Mouse (Mus musculus) hindbrain, embryonic 11.5 days (tissue): ENCODE results near the gene Cldn10. TPM values are rescaled to one million over a fixed set of nuclear protein-coding genes. Genes with fewer than 3 reads are reported as not detected.

Source experiments
- ATAC-seq: fragments of 200-750 bp; cut with Nextera tagmentation; 2 replicates; pipeline ENCODE4 v1.8.0; 2017; ENCODE audit warnings: mild to moderate bottlenecking, moderate TSS enrichment, moderate library complexity; ENCODE audit not compliant: low FRiP score
- DNase-seq: peaks from one replicate; pipeline ENCODE4 v3.0.0-alpha.2; 2015; ENCODE audit warnings: low spot score
- H3K27ac ChIP-seq: fragments of 300-500 bp; sonication (generic); 2 replicates; pipeline ENCODE4 v1.5.1; 2014; ENCODE audit warnings: mild to moderate bottlenecking, low read depth, low read length
- H3K27me3 ChIP-seq: fragments of 300-500 bp; sonication (generic); 2 replicates; pipeline ENCODE4 v1.6.1; 2014; ENCODE audit warnings: mild to moderate bottlenecking, low read length, moderate library complexity, mixed read lengths; ENCODE audit not compliant: control insufficient read depth, insufficient read depth
- H3K36me3 ChIP-seq: fragments of 300-500 bp; sonication (generic); 2 replicates; pipeline ENCODE4 v1.6.1; 2014; ENCODE audit warnings: mild to moderate bottlenecking, low read length, moderate library complexity, mixed read lengths; ENCODE audit not compliant: control insufficient read depth, insufficient read depth
- H3K4me1 ChIP-seq: fragments of 300-500 bp; sonication (generic); replicated peaks from 2 replicates; pipeline ENCODE4 v1.6.1; 2014; ENCODE audit warnings: low read length, mixed read lengths; ENCODE audit not compliant: control insufficient read depth, insufficient read depth
- H3K4me2 ChIP-seq: fragments of 300-500 bp; sonication (generic); replicated peaks from 2 replicates; pipeline ENCODE4 v1.6.1; 2014; ENCODE audit warnings: mild to moderate bottlenecking, low read depth, low read length
- H3K4me3 ChIP-seq: fragments of 300-500 bp; sonication (generic); 2 replicates; pipeline ENCODE4 v1.5.1; 2014; ENCODE audit warnings: low read depth, low read length
- H3K9ac ChIP-seq: fragments of 300-500 bp; sonication (generic); 2 replicates; pipeline ENCODE4 v1.6.1; 2014; ENCODE audit warnings: low read depth, low read length
- H3K9me3 ChIP-seq: fragments of 300-500 bp; sonication (generic); 2 replicates; pipeline ENCODE4 v1.6.1; 2016; ENCODE audit warnings: low read length; ENCODE audit not compliant: control insufficient read depth
- WGBS: fragments of 180-500 bp; shearing (Covaris S2); extraction: QIAGEN DNeasy Blood & Tissue Kit; methylation state at CpG from one replicate; pipeline ENCODE4 v1.1.7; 2014; 5-methylcytosine and 5-hydroxymethylcytosine counted together
- polyA plus RNA-seq: library from polyadenylated mRNA; unstranded; fragments of >200 nt; fragmentation: Nextera tagmentation; extraction: Ambion mirVana; gene quantifications from 2 replicates; pipeline ENCODE4 v1.2.1, GENCODE M21; 2014

The Cldn10 gene
- polyA plus RNA-seq, 1 experiment from 2014 or later: 0.99 TPM

DNA sequence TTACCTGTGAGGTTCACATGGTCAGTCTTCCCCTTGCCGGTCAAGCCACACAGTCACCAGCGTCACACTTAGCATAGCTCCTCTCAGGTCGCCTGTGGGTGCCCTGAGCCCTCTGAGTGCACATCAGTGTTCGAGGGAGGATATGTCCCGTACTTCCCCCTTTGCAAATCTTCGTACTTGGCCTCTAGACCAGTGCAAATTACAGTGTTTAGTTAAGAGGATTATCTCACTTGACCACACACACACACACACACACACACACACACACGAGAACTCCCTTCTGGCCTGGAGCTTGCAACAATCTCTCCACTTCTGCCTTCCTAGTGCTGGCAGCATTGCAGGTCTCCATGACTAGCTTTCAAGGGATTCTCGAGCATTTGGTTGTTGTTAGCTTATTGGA, 38.6 kb downstream of the Cldn10 start:
- DNase-seq: no peak
- Histone ChIP-seq H3K9ac (no peak overlapping the region), H3K4me3 (no peak overlapping the region), H3K4me1 (0 out of 2 replicates have a peak, but pooled peaks cover 2% of the 10 kb centered on the region), H3K27ac (no peak overlapping the region), H3K4me2 (no peak overlapping the region), H3K36me3 (no peaks in the 10 kb centered on the region), H3K9me3 (no peaks in the 10 kb centered on the region), H3K27me3 (no peaks in the 10 kb centered on the region)
- no peak for ATAC-seq
- 84% methylated on average over 8 of the region's 8 CpGs for WGBS

DNA sequence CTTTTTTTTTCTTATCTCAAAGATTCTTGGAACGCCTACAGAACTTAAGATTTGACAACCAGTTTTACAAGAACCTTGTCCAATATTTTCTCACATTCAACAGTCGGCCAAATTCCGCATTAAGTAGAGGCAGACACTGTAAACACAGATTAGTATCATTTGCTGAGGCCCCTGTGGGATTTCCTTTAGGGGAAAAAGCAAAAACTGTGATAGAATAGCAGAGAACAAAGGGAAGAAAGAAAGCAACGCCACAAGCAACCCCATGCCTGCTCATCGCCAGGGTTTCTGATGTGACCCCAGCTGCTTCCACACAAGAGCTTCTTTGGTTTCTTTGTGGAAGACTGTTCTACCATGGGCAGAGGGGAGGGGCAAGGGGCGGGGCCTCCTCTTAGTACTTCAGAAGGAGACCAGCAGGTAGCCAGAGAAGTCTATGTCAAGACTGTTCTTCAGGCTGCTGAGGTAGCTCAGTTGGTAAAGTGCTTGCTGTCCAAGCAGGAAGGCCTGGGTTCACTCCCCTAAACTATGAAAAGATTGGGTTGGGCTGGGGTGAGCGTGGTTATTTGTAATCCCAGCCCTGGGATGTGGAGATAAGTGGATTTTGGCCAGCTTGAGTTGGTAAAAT, 39.7 kb downstream of the Cldn10 start:
- H3K9ac ChIP-seq: no peak overlapping the region
- H3K4me1 ChIP-seq: 0 out of 2 replicates have a peak, but pooled peaks cover 2% of the 10 kb centered on the region
- no peak overlapping the region for H3K4me2 ChIP-seq
- H3K27ac ChIP-seq: no peak overlapping the region
- no peaks in the 10 kb centered on the region for H3K9me3 ChIP-seq
- no peaks in the 10 kb centered on the region for H3K27me3 ChIP-seq
- H3K36me3 ChIP-seq: no peaks in the 10 kb centered on the region
- DNase-seq (peak; percentile 59), ATAC-seq (peak; percentile 63)
- 19% methylated on average over 7 of the region's 7 CpGs for WGBS
- no peak overlapping the region for H3K4me3 ChIP-seq

DNA sequence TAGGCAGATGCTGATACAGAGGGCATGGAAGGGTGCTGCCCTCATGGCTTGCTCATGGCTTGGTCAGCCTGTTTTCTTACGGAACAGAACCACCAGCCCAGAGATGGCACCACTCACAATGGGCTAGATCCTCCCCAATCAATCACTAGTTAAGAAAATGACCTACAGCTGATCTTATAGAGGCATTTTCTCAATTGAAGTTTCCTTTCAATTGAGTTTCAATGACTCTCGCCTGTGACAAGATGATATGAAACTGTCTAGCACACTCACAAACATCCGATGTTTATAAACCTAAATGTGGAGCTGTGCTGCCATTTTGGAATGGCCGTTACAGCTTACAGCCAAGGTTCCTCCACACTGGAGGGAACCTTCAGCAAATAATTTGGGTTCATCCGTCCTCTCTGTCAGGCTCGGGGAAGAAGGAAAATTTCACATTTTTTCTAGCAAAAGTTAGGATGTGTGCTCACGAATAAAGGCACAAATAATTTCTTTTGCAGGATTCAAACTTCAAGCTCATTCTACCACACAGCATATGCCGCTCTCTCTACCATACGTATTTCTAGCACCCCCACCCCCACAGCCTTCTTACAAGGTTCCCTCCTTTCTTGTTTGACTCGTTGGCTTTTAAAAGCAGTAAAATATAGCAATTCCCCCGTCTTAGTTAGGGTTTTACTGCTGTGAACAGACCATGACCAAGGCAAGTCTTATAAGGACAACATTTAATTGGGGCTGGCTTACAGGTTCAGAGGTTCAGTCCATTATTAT, 41.8 kb downstream of the Cldn10 start:
- no peak for DNase-seq
- WGBS: 96% methylated on average over 11 of the region's 11 CpGs
- Histone ChIP-seq H3K4me3 (no peak overlapping the region), H3K4me1 (0 out of 2 replicates have a peak, but pooled peaks cover 2% of the 10 kb centered on the region), H3K9me3 (no peaks in the 10 kb centered on the region), H3K9ac (no peak overlapping the region), H3K4me2 (no peak overlapping the region), H3K27me3 (no peaks in the 10 kb centered on the region), H3K27ac (no peak overlapping the region), H3K36me3 (no peaks in the 10 kb centered on the region)
- ATAC-seq: no peak

DNA sequence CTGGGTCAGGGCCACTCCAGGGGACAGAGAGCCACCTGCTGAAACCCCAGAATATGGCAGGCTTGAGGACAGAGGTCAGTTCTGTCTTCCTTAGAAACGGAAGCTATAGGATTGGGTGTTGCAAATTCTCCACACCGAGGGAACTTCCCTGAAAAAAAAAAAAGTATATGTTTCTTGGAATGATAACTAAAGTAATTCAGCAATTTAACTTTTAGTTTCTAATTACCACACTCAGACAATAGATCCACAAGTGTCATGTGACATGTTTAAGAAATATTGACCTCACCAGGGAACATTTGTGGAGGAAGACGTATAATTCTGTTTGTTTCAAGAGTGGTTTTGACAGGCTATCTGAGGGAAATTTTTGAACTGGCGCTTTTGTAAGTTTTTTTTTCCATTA, 43.9 kb downstream of the Cldn10 start:
- ATAC-seq (no peak), DNase-seq (no peak)
- Histone ChIP-seq H3K27me3 (no peaks in the 10 kb centered on the region), H3K4me3 (no peak overlapping the region), H3K36me3 (no peaks in the 10 kb centered on the region), H3K4me2 (no peak overlapping the region), H3K9me3 (no peaks in the 10 kb centered on the region), H3K27ac (no peak overlapping the region), H3K4me1 (0 out of 2 replicates have a peak, but pooled peaks cover 2% of the 10 kb centered on the region), H3K9ac (no peak overlapping the region)
- 80% methylated on average over 4 of the region's 4 CpGs for WGBS

DNA sequence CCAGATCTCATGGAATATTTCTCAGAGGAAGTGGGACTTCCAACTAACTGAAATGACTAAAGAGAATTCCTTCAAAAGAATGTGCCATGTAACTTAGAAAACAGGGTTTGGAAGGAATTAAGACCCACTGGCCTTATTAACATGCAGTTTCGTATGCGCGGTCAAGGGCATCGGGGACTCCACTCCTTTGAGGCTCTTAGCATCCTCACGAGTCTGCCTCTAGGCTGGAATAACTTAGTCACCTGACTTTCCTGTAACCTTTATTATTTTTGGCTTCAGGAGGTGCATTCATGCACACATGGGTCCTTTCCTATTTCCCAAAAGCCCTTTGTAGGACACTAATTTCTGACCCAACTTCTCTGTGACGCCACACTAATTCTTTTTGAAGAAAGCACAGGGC, 45.5 kb downstream of the Cldn10 start:
- no peaks in the 10 kb centered on the region for H3K9me3 ChIP-seq
- ATAC-seq: no peak

DNA sequence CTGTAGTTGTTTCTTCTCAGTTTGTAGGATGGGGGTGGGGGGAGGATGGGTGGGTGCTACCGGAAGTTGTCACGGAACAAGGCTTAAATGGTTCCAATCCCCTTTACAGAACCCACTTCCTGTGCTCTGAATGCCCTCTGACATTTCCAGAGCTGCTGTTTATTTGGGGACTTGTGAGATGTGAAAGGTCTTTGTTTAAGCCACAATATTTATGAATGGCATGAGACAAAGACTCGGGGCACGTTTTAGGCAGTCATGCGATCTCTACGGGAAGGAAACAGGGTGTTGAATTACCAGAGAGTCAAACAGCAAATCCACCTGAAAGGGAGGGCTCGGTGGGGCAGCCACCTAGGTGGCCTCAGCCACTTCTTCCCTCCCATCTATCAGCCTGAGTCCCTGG, 46.6 kb downstream of the Cldn10 start:
- ATAC-seq (no peak), DNase-seq (no peak)
- WGBS: 6% methylated on average over 7 of the region's 7 CpGs
- Histone ChIP-seq H3K9ac (no peak overlapping the region), H3K36me3 (no peaks in the 10 kb centered on the region), H3K4me3 (no peak overlapping the region), H3K4me2 (no peak overlapping the region), H3K9me3 (no peaks in the 10 kb centered on the region), H3K4me1 (no peaks in the 10 kb centered on the region), H3K27me3 (no peaks in the 10 kb centered on the region), H3K27ac (no peak overlapping the region)

More for the DNA sequence above, 45.5 kb downstream of the Cldn10 start:
- Histone ChIP-seq H3K4me1 (no peaks in the 10 kb centered on the region), H3K4me3 (no peak overlapping the region), H3K27ac (no peak overlapping the region), H3K9ac (no peak overlapping the region), H3K4me2 (no peak overlapping the region), H3K27me3 (no peaks in the 10 kb centered on the region), H3K36me3 (no peaks in the 10 kb centered on the region)
- no peak for DNase-seq
- 89% methylated on average over 6 of the region's 6 CpGs for WGBS

DNA sequence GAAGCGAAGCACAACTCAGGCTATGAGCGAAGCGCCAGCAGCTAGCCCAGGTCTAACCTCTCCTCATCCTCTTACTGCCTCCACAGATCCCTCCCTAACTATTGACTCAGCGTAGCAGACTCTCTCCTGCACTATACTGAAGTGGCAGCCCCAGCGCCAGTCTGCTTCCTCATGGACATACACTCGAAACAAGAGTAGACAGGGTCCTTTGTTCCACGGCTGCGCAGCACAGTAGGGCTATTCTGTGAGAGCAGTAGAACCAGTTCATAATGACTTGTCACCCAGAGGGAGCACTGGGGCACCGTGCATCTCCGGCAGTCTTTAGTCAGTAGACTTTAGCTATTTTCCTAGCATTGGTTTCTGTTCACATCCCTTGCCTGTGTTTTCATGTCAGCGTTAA, 48.4 kb downstream of the Cldn10 start:
- ATAC-seq: no peak
- WGBS: 84% methylated on average over 11 of the region's 11 CpGs

DNA sequence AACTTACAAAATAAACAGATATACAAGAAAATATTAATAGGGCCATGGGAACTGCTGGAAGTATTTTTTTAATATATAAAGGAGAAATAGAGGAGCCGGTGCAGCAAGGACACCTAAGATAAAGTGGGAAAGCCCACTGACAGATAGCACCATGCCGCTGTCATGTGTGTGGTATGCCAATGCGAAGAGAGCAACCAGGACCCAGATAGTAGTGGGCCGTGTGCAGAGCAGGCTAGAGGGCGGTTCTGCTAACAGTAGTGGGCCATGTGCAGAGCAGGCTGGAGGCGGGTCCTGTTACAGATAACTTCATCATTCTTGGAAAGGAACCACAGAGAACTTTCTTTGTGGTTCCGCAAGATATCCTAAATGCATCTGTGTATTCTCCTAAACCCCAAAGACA, 49.0 kb downstream of the Cldn10 start:
- 94% methylated on average over 7 of the region's 7 CpGs for WGBS
- Histone ChIP-seq H3K4me3 (no peak overlapping the region), H3K9ac (no peak overlapping the region), H3K4me2 (no peak overlapping the region), H3K9me3 (no peaks in the 10 kb centered on the region), H3K27ac (no peak overlapping the region), H3K27me3 (no peaks in the 10 kb centered on the region), H3K4me1 (no peaks in the 10 kb centered on the region), H3K36me3 (no peaks in the 10 kb centered on the region)
- no peak for ATAC-seq
- no peak for DNase-seq

More for the DNA sequence above, 48.4 kb downstream of the Cldn10 start:
- no peaks in the 10 kb centered on the region for H3K9me3 ChIP-seq
- no peak overlapping the region for H3K27ac ChIP-seq
- no peaks in the 10 kb centered on the region for H3K4me1 ChIP-seq
- no peak for DNase-seq
- no peaks in the 10 kb centered on the region for H3K27me3 ChIP-seq
- H3K9ac ChIP-seq: no peak overlapping the region
- H3K4me2 ChIP-seq: no peak overlapping the region
- no peak overlapping the region for H3K4me3 ChIP-seq
- H3K36me3 ChIP-seq: no peaks in the 10 kb centered on the region
